Mouse (Mus musculus) neural tube, embryonic 15.5 days (tissue): ENCODE data around the gene Sim2. TPM values are rescaled to one million over a fixed set of nuclear protein-coding genes. Genes with fewer than 3 reads are reported as not detected.

Experiments
- ATAC-seq: fragments of 200-750 bp; cut with Nextera tagmentation; 2 replicates; pipeline ENCODE4 v1.8.0; 2017; ENCODE audit warnings: mild to moderate bottlenecking, moderate TSS enrichment, moderate library complexity; ENCODE audit not compliant: low FRiP score
- H3K27ac ChIP-seq: fragments of 300-500 bp; sonication (generic); replicated peaks from 2 replicates; pipeline ENCODE4 v1.5.1; 2015; ENCODE audit warnings: mild to moderate bottlenecking, inconsistent platforms
- H3K27me3 ChIP-seq: fragments of 300-500 bp; sonication (generic); replicated peaks from 2 replicates; pipeline ENCODE4 v1.6.1; 2015; ENCODE audit warnings: inconsistent platforms
- H3K36me3 ChIP-seq: fragments of 300-500 bp; sonication (generic); 2 replicates; pipeline ENCODE4 v1.6.1; 2015; ENCODE audit warnings: inconsistent platforms
- H3K4me1 ChIP-seq: fragments of 300-500 bp; sonication (generic); 2 replicates; pipeline ENCODE4 v1.6.1; 2015; ENCODE audit warnings: inconsistent platforms
- H3K4me2 ChIP-seq: fragments of 300-500 bp; sonication (generic); 2 replicates; pipeline ENCODE4 v1.6.1; 2015; ENCODE audit warnings: inconsistent platforms, mild to moderate bottlenecking, moderate library complexity
- H3K4me3 ChIP-seq: fragments of 300-500 bp; sonication (generic); replicated peaks from 2 replicates; pipeline ENCODE4 v1.5.1; 2015; ENCODE audit warnings: mild to moderate bottlenecking, inconsistent platforms
- H3K9ac ChIP-seq: fragments of 300-500 bp; sonication (generic); replicated peaks from 2 replicates; pipeline ENCODE4 v1.6.1; 2015; ENCODE audit warnings: mild to moderate bottlenecking, inconsistent platforms
- H3K9me3 ChIP-seq: fragments of 300-500 bp; sonication (generic); replicated peaks from 2 replicates; pipeline ENCODE4 v1.6.1; 2016; ENCODE audit warnings: inconsistent platforms
- WGBS: fragments of 180-500 bp; shearing (Covaris S2); methylation state at CpG from one replicate; pipeline ENCODE4 v1.1.7; 2015; ENCODE audit warnings: mixed read lengths; 5-methylcytosine and 5-hydroxymethylcytosine counted together
- polyA plus RNA-seq: library from polyadenylated mRNA; unstranded; fragments of >200 nt; fragmentation: Nextera tagmentation; extraction: Ambion mirVana; gene quantifications from 2 replicates; pipeline ENCODE4 v1.2.1, GENCODE M21; 2015

Gene Sim2
- polyA plus RNA-seq, 1 experiment from 2014 or later, result 0.06 TPM

- Histone ChIP-seq H3K27me3 (peaks cover 94% of the 10 kb centered on the region), H3K4me2 (no peak overlapping the region), H3K4me3 (no peak overlapping the region), H3K9me3 (no peaks in the 10 kb centered on the region), H3K27ac (no peak overlapping the region), H3K4me1 (peaks cover 5% of the 10 kb centered on the region), H3K9ac (no peak overlapping the region), H3K36me3 (no peaks in the 10 kb centered on the region)
- ATAC-seq, result no peak
- 2% methylated on average over 13 of the region's 13 CpGs for WGBS
These were observed 4.7 kb upstream of the Sim2 start for GRCm38 (mm10) chr16:94079856-94080555.

DNA sequence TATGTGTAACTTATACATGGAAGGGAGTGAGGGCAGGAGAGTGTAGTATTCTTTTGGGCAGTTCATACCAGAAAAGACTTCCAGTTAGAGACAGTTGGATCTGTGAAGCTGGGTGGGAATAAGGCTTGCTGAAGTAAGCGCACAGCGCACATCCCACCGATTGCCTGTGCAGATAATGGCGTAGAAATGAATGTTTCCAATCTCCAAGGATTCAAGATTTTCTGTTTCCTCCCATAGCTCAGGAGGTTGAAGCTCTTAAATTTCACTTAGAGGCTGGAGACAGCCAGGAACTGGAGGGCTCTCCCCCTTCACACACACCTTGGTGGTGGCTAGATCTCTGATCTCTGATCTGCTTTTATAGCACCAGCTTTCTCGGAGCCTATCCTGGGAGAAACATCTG lies 3.1 kb upstream of the Sim2 start:
- no peaks in the 10 kb centered on the region for H3K9me3 ChIP-seq
- H3K4me2 ChIP-seq, result no peak overlapping the region
- no peak overlapping the region for H3K4me3 ChIP-seq
- peaks cover 14% of the 10 kb centered on the region for H3K4me1 ChIP-seq
- ATAC-seq, result no peak
- no peaks in the 10 kb centered on the region for H3K36me3 ChIP-seq
- H3K27me3 ChIP-seq, result peaks cover 92% of the 10 kb centered on the region
- no peak overlapping the region for H3K9ac ChIP-seq
- 15% methylated on average over 5 of the region's 5 CpGs for WGBS
- no peak overlapping the region for H3K27ac ChIP-seq

DNA sequence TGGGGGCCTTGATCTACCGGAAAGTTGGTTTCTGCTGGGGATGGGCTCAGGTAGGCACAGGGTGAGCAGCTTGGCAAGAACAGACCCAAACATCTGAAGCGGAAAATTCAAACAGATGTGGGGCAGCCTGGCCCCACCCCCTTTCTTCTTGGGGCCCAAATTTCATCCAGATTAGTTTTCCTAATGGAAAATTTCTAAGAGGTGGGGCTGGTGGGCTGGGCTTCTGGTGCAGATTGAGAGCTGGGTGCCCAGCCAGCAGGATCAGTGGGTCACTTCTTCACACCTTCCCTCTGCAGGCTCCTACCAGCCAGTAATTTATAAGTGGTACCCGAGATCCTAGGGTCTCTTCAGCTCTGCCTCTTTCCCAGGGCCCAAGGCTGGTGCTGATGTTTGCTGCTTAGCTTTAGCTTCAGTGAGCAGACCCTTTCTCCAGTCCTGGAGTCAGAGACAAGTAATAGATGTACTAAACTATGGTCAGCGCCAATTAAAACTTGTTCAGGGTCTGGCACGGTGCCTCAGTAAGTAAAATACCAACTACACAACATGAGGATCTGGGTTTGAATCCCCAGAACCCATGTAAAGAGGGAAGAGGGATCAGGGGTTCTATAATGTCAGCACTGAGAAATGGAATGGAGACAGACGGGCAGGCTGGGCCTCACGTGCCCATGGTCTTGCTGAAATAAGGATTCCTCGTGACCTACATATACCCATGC lies 2.6 kb upstream of the Sim2 start:
- H3K4me2 ChIP-seq, result no peak overlapping the region
- no peak overlapping the region for H3K9ac ChIP-seq
- WGBS, result 4% methylated on average over 8 of the region's 8 CpGs

GRCm38 (mm10) chr16:94082960-94083847 lies 1.5 kb upstream of the Sim2 start:
- Histone ChIP-seq H3K9me3 (no peaks in the 10 kb centered on the region), H3K4me1 (peaks cover 14% of the 10 kb centered on the region), H3K4me2 (no peak overlapping the region), H3K4me3 (no peak overlapping the region), H3K27ac (no peak overlapping the region), H3K27me3 (peaks cover 90% of the 10 kb centered on the region), H3K9ac (no peak overlapping the region), H3K36me3 (no peaks in the 10 kb centered on the region)
- no peak for ATAC-seq
- WGBS, result under 1% methylated on average over 46 of the region's 46 CpGs

More for the DNA sequence above, 2.6 kb upstream of the Sim2 start:
- no peaks in the 10 kb centered on the region for H3K36me3 ChIP-seq
- no peak for ATAC-seq
- H3K4me1 ChIP-seq, result peaks cover 14% of the 10 kb centered on the region
- H3K27me3 ChIP-seq, result peaks cover 92% of the 10 kb centered on the region
- H3K9me3 ChIP-seq, result no peaks in the 10 kb centered on the region
- H3K27ac ChIP-seq, result no peak overlapping the region
- no peak overlapping the region for H3K4me3 ChIP-seq

DNA sequence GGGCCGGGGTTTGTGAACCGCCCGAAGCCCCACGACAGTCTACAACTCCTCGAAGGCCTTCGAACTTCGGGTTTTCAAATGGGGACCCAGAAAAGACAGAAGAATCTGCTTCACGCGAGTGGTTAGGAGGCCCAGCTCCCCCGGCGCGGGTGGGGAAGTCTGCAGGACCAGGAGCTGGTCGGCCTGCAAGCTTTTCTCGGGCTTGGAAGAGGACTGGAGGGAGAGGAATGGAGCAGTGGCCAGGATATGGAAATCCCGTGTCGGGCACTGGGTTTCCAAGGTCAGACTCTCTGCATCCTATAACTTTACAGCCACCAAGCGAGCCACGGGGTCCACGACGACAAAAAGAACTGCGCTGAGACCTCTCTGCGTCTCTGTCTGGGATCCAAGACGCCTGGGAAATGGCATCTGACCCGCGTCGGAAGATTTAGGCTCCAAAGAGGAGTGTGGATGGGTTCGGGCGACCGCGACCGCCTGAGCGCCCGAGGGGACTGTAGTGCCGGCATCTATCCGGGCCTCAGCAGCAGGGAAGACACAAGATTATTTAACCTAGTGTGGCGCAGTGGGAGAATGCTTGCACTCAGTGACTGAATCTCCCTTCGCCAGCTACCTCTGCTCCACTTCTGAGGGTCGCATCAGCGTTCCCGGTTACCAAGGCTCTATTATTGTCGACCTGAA lies 744 bp upstream of the Sim2 start:
- H3K27me3 ChIP-seq, result peaks cover 92% of the 10 kb centered on the region
- H3K4me1 ChIP-seq, result peaks cover 14% of the 10 kb centered on the region
- WGBS, result under 1% methylated on average over 41 of the region's 41 CpGs
- no peak overlapping the region for H3K9ac ChIP-seq
- no peak for ATAC-seq
- H3K4me3 ChIP-seq, result no peak overlapping the region
- no peak overlapping the region for H3K4me2 ChIP-seq
- H3K9me3 ChIP-seq, result no peaks in the 10 kb centered on the region
- H3K27ac ChIP-seq, result no peak overlapping the region
- no peaks in the 10 kb centered on the region for H3K36me3 ChIP-seq

DNA sequence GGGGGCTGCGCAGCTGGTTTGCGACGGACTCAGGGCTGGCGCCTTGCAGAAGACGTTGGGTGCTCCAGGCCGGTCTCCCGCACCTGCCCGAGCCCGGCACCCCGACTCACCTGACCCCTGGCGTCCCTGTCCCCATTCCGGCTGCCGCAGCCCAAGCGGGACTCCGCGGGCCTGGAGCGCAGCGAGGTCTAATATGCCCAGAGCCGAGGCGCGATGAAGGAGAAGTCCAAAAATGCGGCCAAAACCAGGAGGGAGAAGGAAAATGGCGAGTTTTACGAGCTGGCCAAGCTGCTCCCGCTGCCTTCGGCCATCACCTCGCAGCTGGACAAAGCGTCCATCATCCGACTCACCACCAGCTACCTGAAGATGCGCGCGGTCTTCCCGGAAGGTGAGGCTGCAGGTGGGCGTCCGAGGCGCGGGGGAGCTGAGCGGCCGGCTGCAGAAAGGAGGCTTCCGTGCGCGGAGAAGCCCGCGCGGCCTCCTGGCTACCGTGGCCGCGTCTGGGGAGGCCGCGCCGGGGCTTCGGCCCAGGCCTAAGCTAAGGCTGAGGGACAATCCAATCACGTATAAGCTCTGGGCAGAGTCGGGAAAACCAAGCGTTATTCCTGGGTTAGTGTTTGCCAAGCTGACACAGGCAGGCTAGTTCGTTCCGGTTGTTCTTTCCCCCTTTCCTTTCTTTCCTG lies 1.0 kb downstream of the Sim2 start:
- no peak overlapping the region for H3K9ac ChIP-seq
- WGBS, result under 1% methylated on average over 57 of the region's 57 CpGs

GRCm38 (mm10) chr16:94086701-94087569 lies 2.2 kb downstream of the Sim2 start:
- ATAC-seq, result no peak
- no peak overlapping the region for H3K4me2 ChIP-seq
- H3K27ac ChIP-seq, result no peak overlapping the region
- no peaks in the 10 kb centered on the region for H3K9me3 ChIP-seq
- H3K4me1 ChIP-seq, result peaks cover 14% of the 10 kb centered on the region
- no peak overlapping the region for H3K4me3 ChIP-seq
- 1% methylated on average over 50 of the region's 50 CpGs for WGBS
- peaks cover 93% of the 10 kb centered on the region for H3K27me3 ChIP-seq
- H3K9ac ChIP-seq, result no peak overlapping the region
- no peaks in the 10 kb centered on the region for H3K36me3 ChIP-seq

More for the DNA sequence above, 1.0 kb downstream of the Sim2 start:
- no peak for ATAC-seq
- Histone ChIP-seq H3K4me2 (peak overlapping the region; percentile 49), H3K4me1 (peaks cover 14% of the 10 kb centered on the region), H3K9me3 (no peaks in the 10 kb centered on the region), H3K36me3 (no peaks in the 10 kb centered on the region), H3K27ac (no peak overlapping the region), H3K27me3 (peaks cover 93% of the 10 kb centered on the region), H3K4me3 (peak overlapping the region; percentile 26; the same call in 1 of the 2 replicates)

- no peak overlapping the region for H3K4me3 ChIP-seq
- no peaks in the 10 kb centered on the region for H3K9me3 ChIP-seq
- no peak overlapping the region for H3K4me2 ChIP-seq
- ATAC-seq, result no peak
- H3K9ac ChIP-seq, result no peak overlapping the region
- peaks cover 14% of the 10 kb centered on the region for H3K4me1 ChIP-seq
- H3K27me3 ChIP-seq, result peaks cover 92% of the 10 kb centered on the region
- 2% methylated on average over 16 of the region's 16 CpGs for WGBS
- no peaks in the 10 kb centered on the region for H3K36me3 ChIP-seq
- no peak overlapping the region for H3K27ac ChIP-seq
These were observed 3.0 kb downstream of the Sim2 start for GRCm38 (mm10) chr16:94087570-94088225.

- no peaks in the 10 kb centered on the region for H3K9me3 ChIP-seq
- no peak overlapping the region for H3K4me2 ChIP-seq
- H3K36me3 ChIP-seq, result no peaks in the 10 kb centered on the region
- no peak overlapping the region for H3K27ac ChIP-seq
- peaks cover 92% of the 10 kb centered on the region for H3K27me3 ChIP-seq
- H3K9ac ChIP-seq, result no peak overlapping the region
- no peak for ATAC-seq
- H3K4me1 ChIP-seq, result peaks cover 14% of the 10 kb centered on the region
- 2% methylated on average over 11 of the region's 11 CpGs for WGBS
- H3K4me3 ChIP-seq, result no peak overlapping the region
These were observed 3.6 kb downstream of the Sim2 start for GRCm38 (mm10) chr16:94088226-94088748.
